Mouse (Mus musculus) ES-E14 (cell line): ENCODE measurements around the gene Def8. TPM values are rescaled to one million over a fixed set of nuclear protein-coding genes. Genes with fewer than 3 reads are reported as not detected.

ENCODE experiments used
- DNase-seq: peaks from one replicate; pipeline ENCODE4 v3.0.0-alpha.2; 2013; ENCODE audit warnings: low read depth, low spot score
- H3K27ac ChIP-seq: 2 replicates; pipeline ENCODE4 v1.5.1; 2012; ENCODE audit warnings: low read depth, mild to moderate bottlenecking, low read length, moderate library complexity, mixed read lengths; ENCODE audit not compliant: poor library complexity, insufficient read depth, severe bottlenecking
- H3K36me3 ChIP-seq: 2 replicates; pipeline ENCODE4 v1.6.1; 2012; ENCODE audit warnings: mild to moderate bottlenecking, low read length, moderate library complexity, mixed read lengths; ENCODE audit not compliant: control insufficient read depth, poor library complexity, insufficient read depth, severe bottlenecking
- H3K4me1 ChIP-seq, 2 experiments: fragments of 150-350 bp in 1 of 2; sonication (generic) in 1 of 2; 2 replicates each; pipeline ENCODE4 v1.6.1; 2012; ENCODE audit warnings: low read length in 2 of 2, mild to moderate bottlenecking in 1 of 2, mixed read lengths in 1 of 2; ENCODE audit not compliant: control insufficient read depth in 2 of 2, insufficient read depth in 2 of 2, poor library complexity in 1 of 2
- H3K4me3 ChIP-seq, 2 experiments: fragments of 150-350 bp in 1 of 2; sonication (generic) in 1 of 2; 2 replicates each; pipeline ENCODE4 v1.5.1; 2012; ENCODE audit warnings: low read length in 2 of 2, low read depth in 1 of 2, mild to moderate bottlenecking in 1 of 2, mixed read lengths in 1 of 2; ENCODE audit not compliant: insufficient read depth in 1 of 2, poor library complexity in 1 of 2, severe bottlenecking in 1 of 2
- H3K9ac ChIP-seq: 2 replicates; pipeline ENCODE4 v1.6.1; 2012; ENCODE audit warnings: low read depth, mild to moderate bottlenecking, low read length, mixed read lengths; ENCODE audit not compliant: poor library complexity, insufficient read depth, severe bottlenecking
- H3K9me3 ChIP-seq: fragments of 150-350 bp; sonication (generic); 2 replicates; pipeline ENCODE4 v1.6.1; 2012; ENCODE audit warnings: low read depth, mild to moderate bottlenecking, low read length; ENCODE audit not compliant: control insufficient read depth, insufficient read depth
- CHD2 ChIP-seq: IDR thresholded peaks from 2 replicates; pipeline ENCODE4 v1.6.1; 2014; ENCODE audit warnings: mild to moderate bottlenecking, low read depth, low read length, inconsistent platforms
- HCFC1 ChIP-seq: IDR thresholded peaks from 2 replicates; pipeline ENCODE4 v1.6.1; 2012; ENCODE audit warnings: low read length, inconsistent platforms, borderline replicate concordance; ENCODE audit not compliant: insufficient read depth
- MAFK ChIP-seq: IDR thresholded peaks from 2 replicates; pipeline ENCODE4 v1.6.1; 2014; ENCODE audit warnings: mild to moderate bottlenecking, low read depth, low read length, inconsistent platforms; ENCODE audit not compliant: insufficient read depth
- ZC3H11A ChIP-seq: IDR thresholded peaks from 2 replicates; pipeline ENCODE4 v1.6.1; 2012; ENCODE audit warnings: low read depth, mild to moderate bottlenecking, inconsistent platforms, low read length, borderline replicate concordance
- ZNF384 ChIP-seq: IDR thresholded peaks from 2 replicates; pipeline ENCODE4 v1.6.1; 2012; ENCODE audit warnings: low read depth, low read length, inconsistent platforms
- in situ Hi-C, 2 experiments: fragments of 600-800 bp; cut with MboI; formaldehyde crosslinking; loops; one replicate each; pipeline ENCODE4 v1.15.1; 2025; ENCODE audit warnings: low sequenced_read_pairs in 2 of 2, inconsistent platforms in 1 of 2; ENCODE audit not compliant: unreplicated experiment in 2 of 2
- total RNA-seq: library from RNA; depleted of rRNA; stranded (reverse); fragments of 300-350 nt; gene quantifications from 2 replicates; pipeline ENCODE4 v1.2.3, GENCODE M21; 2012

The Def8 gene
- total RNA-seq, 1 experiment: 42.5 TPM

GRCm38 (mm10) chr8:123421325-123421724 is 2.0 kb upstream of the Def8 start:
- Histone ChIP-seq H3K36me3 (peaks cover 15% of the 10 kb centered on the region), H3K9me3 (no peaks in the 10 kb centered on the region), H3K27ac (no peak overlapping the region), H3K4me3 (no peak overlapping the region), H3K4me1 (peaks cover 4% of the 10 kb centered on the region in 2 experiments; a peak in 2 of 4 replicates), H3K9ac (no peak overlapping the region)
- in situ Hi-C loops: no loop called here
- TF ChIP-seq ZNF384: no peak
- no peak for TF ChIP-seq ZC3H11A
- no peak for TF ChIP-seq CHD2
- no peak for TF ChIP-seq HCFC1
- TF ChIP-seq MAFK: no peak
- DNase-seq: no peak

DNA sequence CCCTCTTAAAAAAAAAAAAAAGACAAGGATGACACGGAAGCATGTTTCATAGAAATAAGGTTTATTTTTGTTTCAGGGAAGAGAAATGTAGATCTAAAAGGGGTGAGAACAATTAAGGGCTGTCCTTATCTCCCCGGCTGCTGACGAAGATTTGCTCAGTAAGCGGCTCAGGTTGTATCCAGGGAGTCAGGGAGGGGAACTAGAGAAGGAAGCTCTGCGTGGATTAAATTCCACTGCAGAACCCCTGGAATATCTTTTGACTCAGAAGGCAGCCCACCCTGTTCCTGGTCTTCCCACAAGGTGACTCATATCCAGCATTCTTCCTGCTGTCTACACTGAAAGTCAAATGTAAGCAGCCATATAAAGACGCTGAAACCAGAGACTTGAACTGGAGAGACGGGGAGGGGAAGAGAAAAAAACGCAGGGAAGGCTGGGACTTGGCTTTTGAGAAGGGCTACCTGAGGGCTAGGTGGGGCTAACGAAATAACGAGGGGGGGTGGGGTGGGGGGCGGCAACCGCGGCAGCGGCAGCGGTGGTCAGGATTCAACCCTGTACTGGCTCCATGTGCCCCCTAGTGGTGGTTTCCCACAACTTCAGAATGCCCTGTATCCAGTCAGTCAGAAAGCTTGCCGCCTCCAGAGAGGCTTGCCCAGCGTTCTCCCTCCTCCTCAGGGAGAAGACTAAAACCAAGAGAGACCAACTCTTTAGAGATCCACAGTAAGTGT is 1.1 kb upstream of the Def8 start:
- Histone ChIP-seq H3K27ac (no peak overlapping the region; the same call in 1 of the 2 replicates), H3K4me3 (0 out of 4 replicates have a peak overlapping the region, but pooled peaks of 1 of the 2 experiments have one; percentile 2), H3K9me3 (no peaks in the 10 kb centered on the region), H3K4me1 (peaks cover 0 to 4% of the 10 kb centered on the region in 2 experiments; a peak in 1 of 4 replicates), H3K36me3 (peaks cover 20% of the 10 kb centered on the region), H3K9ac (no peak overlapping the region)
- in situ Hi-C loops: no loop called here
- TF ChIP-seq ZC3H11A (no peak), ZNF384 (0 out of 2 replicates have a peak, but pooled peaks have one; percentile 51), MAFK (no peak), HCFC1 (no peak), CHD2 (no peak)
- peak; percentile 84 for DNase-seq

DNA sequence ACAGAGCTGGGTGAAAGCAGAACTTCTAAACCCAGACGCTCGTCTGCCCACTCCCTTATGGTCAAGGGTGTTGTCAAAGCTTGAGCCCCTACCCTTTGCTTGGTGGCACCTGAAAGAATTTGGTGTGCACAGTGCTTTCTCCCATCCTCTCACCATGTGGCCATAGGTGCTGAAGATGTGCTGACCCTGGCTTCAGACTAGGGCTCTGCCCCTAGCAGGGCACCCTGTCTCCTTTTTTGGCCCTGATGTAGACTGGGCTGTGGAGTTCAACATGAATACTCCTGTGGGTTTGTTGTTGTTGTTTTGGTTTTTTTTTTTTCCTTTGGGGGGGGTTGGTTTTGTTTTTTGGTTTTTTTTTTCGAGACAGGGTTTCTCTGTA is 557 bp upstream of the Def8 start:
- no peak overlapping the region for H3K9ac ChIP-seq
- H3K36me3 ChIP-seq: peaks cover 20% of the 10 kb centered on the region
- TF ChIP-seq ZC3H11A (no peak), HCFC1 (no peak), MAFK (no peak), CHD2 (no peak), ZNF384 (no peak)
- no peaks in the 10 kb centered on the region for H3K9me3 ChIP-seq
- peaks cover 0 to 4% of the 10 kb centered on the region in 2 experiments; a peak in 1 of 4 replicates for H3K4me1 ChIP-seq
- in situ Hi-C loops: no loop called here
- DNase-seq: no peak
- no peak overlapping the region for H3K4me3 ChIP-seq
- no peak overlapping the region for H3K27ac ChIP-seq

- H3K4me3 ChIP-seq: no peak overlapping the region
- no peak for DNase-seq
- no peak overlapping the region; the same call in 1 of the 2 replicates for H3K27ac ChIP-seq
- H3K36me3 ChIP-seq: peaks cover 16% of the 10 kb centered on the region; the same call in 1 of the 2 replicates
- H3K9me3 ChIP-seq: no peaks in the 10 kb centered on the region
- H3K4me1 ChIP-seq: peaks cover 0 to 4% of the 10 kb centered on the region in 2 experiments; a peak in 1 of 4 replicates
- H3K9ac ChIP-seq: no peak overlapping the region
- TF ChIP-seq HCFC1 (no peak), MAFK (no peak), ZC3H11A (no peak), CHD2 (no peak), ZNF384 (no peak)
- in situ Hi-C loops: no loop called here
These were observed 3.5 kb downstream of the Def8 start for GRCm38 (mm10) chr8:123426511-123427509.
